In genomic region chr1:89138316-89138715, GRCm38 (mm10) we compare ENCODE assay signal across 9 mouse cellular contexts.
DNase-seq lines count a peak whose midpoint lies in the region; ATAC-seq and TF ChIP-seq lines count a peak whose summit lies in the region.
"Had no signal": no experiment of that assay in that cellular context is flagged by ENCODE, and none has a peak within 500 bp of the region (broad histone marks: within the 10 kb centered on the region; RNA-seq: fewer than 3 reads in every experiment).

No protein-coding gene starts in this region.

- H3K27me3 ChIP-seq in hindbrain, postnatal 0 days (ENCODE audit: insufficient read depth, low read length): no peaks in the 10 kb centered on the region
- H3K27me3 ChIP-seq in hindbrain, embryonic 10.5 days (ENCODE audit: insufficient read depth, poor library complexity, severe bottlenecking): no peaks in the 10 kb centered on the region

- no peak for TF ChIP-seq CTCF in hindbrain, postnatal 0 days (IDR thresholded peaks at IDR 0.05; ENCODE audit: low read depth)

- WGBS in hindbrain, postnatal 0 days: 54% methylated on average over 5 of the region's 5 CpGs
- 91% methylated on average over 5 of the region's 5 CpGs for WGBS in hindbrain, embryonic 10.5 days

- H3K4me2 ChIP-seq in hindbrain, postnatal 0 days (ENCODE audit: low read depth, low read length): no peak overlapping the region
- H3K4me2 ChIP-seq: liver, embryonic 11.5 days had no signal

- H3K4me3 ChIP-seq in hindbrain, postnatal 0 days (ENCODE audit: low read length): no peak overlapping the region
- no peak overlapping the region for H3K4me3 ChIP-seq in hindbrain, embryonic 10.5 days

- H3K36me3 ChIP-seq in hindbrain, postnatal 0 days (ENCODE audit: insufficient read depth, low read length): no peaks in the 10 kb centered on the region
- H3K36me3 ChIP-seq in hindbrain, embryonic 10.5 days: peaks cover 61% of the 10 kb centered on the region

- peaks cover 33% of the 10 kb centered on the region for H3K4me1 ChIP-seq in hindbrain, postnatal 0 days (ENCODE audit: insufficient read depth, low read length)
- H3K4me1 ChIP-seq in hindbrain, embryonic 10.5 days (replicated peaks): peaks cover 8% of the 10 kb centered on the region

- peak; percentile 31 for DNase-seq in hindbrain, postnatal 0 days (ENCODE audit: low spot score)
- DNase-seq in hindbrain, embryonic 10.5 days (ENCODE audit: low spot score): no peak
- DNase-seq in frontal cortex, postnatal 14 days (ENCODE audit: low spot score in 2 of 2): peak; percentile 32 to 36
- peak; percentile 31 to 42 for DNase-seq in layer of hippocampus, postnatal 36 days
- DNase-seq in right cerebral cortex, postnatal 10 days (ENCODE audit: low spot score in 2 of 2): peak; percentile 60 to 64
- DNase-seq in kidney, postnatal 4 days: no peak
- no peak for DNase-seq in cerebellum, adult 18-20 months
- DNase-seq: kidney, postnatal 14 days had no signal

- no peak for ATAC-seq in hindbrain, postnatal 0 days

- no peaks in the 10 kb centered on the region for H3K9me3 ChIP-seq in hindbrain, postnatal 0 days (ENCODE audit: low read length)
- H3K9me3 ChIP-seq in hindbrain, embryonic 10.5 days: peaks cover 8% of the 10 kb centered on the region

- H3K27ac ChIP-seq in hindbrain, postnatal 0 days: peak overlapping the region; percentile 49; the same call in 1 of the 2 replicates
- H3K27ac ChIP-seq in hindbrain, embryonic 10.5 days: no peak overlapping the region

- no peak overlapping the region for H3K9ac ChIP-seq in hindbrain, postnatal 0 days (replicated peaks; ENCODE audit: low read length)

Comparison
In these comparisons a context has a peak if more than half of its experiments do, and no peak if none do; other contexts are left out.
1. DNase-seq: peak in hindbrain, postnatal 0 days (single experiment), frontal cortex, postnatal 14 days (2 of 2), layer of hippocampus, postnatal 36 days (2 of 2) and right cerebral cortex, postnatal 10 days (2 of 2); none in hindbrain, embryonic 10.5 days (single experiment), kidney, postnatal 4 days (0 of 2) and cerebellum, adult 18-20 months (0 of 2).